9 mouse cellular contexts compared by ENCODE assay signal in genomic region chr19:47462725-47463124, GRCm38 (mm10). TPM values are rescaled to one million over a fixed set of nuclear protein-coding genes. Genes with fewer than 3 reads are reported as not detected.
DNase-seq lines count a peak whose midpoint lies in the region; ATAC-seq and TF ChIP-seq lines count a peak whose summit lies in the region.
"Had no signal": no experiment of that assay in that cellular context is flagged by ENCODE, and none has a peak within 500 bp of the region (broad histone marks: within the 10 kb centered on the region; RNA-seq: fewer than 3 reads in every experiment).

No protein-coding gene starts in this region.

- H3K27ac ChIP-seq in kidney, embryonic 16.5 days (ENCODE audit: low read length): no peak overlapping the region
- no peak overlapping the region for H3K27ac ChIP-seq in intestine, postnatal 0 days (ENCODE audit: low read depth, low read length)
- no peak overlapping the region for H3K27ac ChIP-seq in neural tube, embryonic 12.5 days

- no peak for TF ChIP-seq CTCF in intestine, postnatal 0 days (IDR thresholded peaks at IDR 0.05; ENCODE audit: low read depth)

- no peak for DNase-seq in kidney, postnatal 4 days
- peak; percentile 78 for DNase-seq in fat pad, adult 2 months (ENCODE audit: extremely low read depth, low read depth, low spot score)
- DNase-seq in urinary bladder, adult 2 months (ENCODE audit: low spot score): no peak
- DNase-seq in layer of hippocampus, adult 9-11 months: no peak
- DNase-seq: right cerebral cortex, postnatal 25 days had no signal

- no peak for ATAC-seq in kidney, embryonic 16.5 days (ENCODE audit: low FRiP score, low TSS enrichment)
- no peak for ATAC-seq in intestine, postnatal 0 days
- ATAC-seq in neural tube, embryonic 12.5 days (ENCODE audit: low FRiP score, low read depth): no peak
- ATAC-seq in cerebellum, adult (ENCODE audit: insufficient number of reproducible peaks, low FRiP score, low TSS enrichment): no peak

- peak overlapping the region; percentile 95 for H3K4me2 ChIP-seq in kidney, embryonic 16.5 days (replicated peaks; ENCODE audit: low read depth, low read length)
- H3K4me2 ChIP-seq in intestine, postnatal 0 days (replicated peaks; ENCODE audit: low read depth): peak overlapping the region; percentile 97
- peak overlapping the region; percentile 70 for H3K4me2 ChIP-seq in neural tube, embryonic 12.5 days (replicated peaks)

- H3K27me3 ChIP-seq in kidney, embryonic 16.5 days (ENCODE audit: insufficient read depth, low read length): no peaks in the 10 kb centered on the region
- H3K27me3 ChIP-seq in intestine, postnatal 0 days (replicated peaks; ENCODE audit: control insufficient read depth, insufficient read depth, low read length): no peaks in the 10 kb centered on the region
- H3K27me3 ChIP-seq in neural tube, embryonic 12.5 days (replicated peaks): no peaks in the 10 kb centered on the region

- H3K4me1 ChIP-seq in kidney, embryonic 16.5 days (ENCODE audit: insufficient read depth, low read length): peaks cover 53% of the 10 kb centered on the region
- H3K4me1 ChIP-seq in intestine, postnatal 0 days (replicated peaks; ENCODE audit: control insufficient read depth, insufficient read depth, low read length): 0 out of 2 replicates have a peak, but pooled peaks cover 3% of the 10 kb centered on the region
- H3K4me1 ChIP-seq in neural tube, embryonic 12.5 days: peaks cover 46% of the 10 kb centered on the region

- peak overlapping the region; percentile 76 for H3K4me3 ChIP-seq in kidney, embryonic 16.5 days (ENCODE audit: low read length)
- peak overlapping the region; percentile 66 for H3K4me3 ChIP-seq in intestine, postnatal 0 days (ENCODE audit: low read depth, low read length)
- H3K4me3 ChIP-seq in neural tube, embryonic 12.5 days: peak overlapping the region; percentile 67

- 9% methylated on average over 6 of the region's 6 CpGs for WGBS in kidney, embryonic 16.5 days
- 45% methylated on average over 6 of the region's 6 CpGs for WGBS in intestine, postnatal 0 days
- 23% methylated on average over 6 of the region's 6 CpGs for WGBS in neural tube, embryonic 12.5 days

- H3K36me3 ChIP-seq in kidney, embryonic 16.5 days (ENCODE audit: insufficient read depth, low read length): no peaks in the 10 kb centered on the region
- no peaks in the 10 kb centered on the region for H3K36me3 ChIP-seq in intestine, postnatal 0 days (ENCODE audit: control insufficient read depth, insufficient read depth)
- H3K36me3 ChIP-seq in neural tube, embryonic 12.5 days: no peaks in the 10 kb centered on the region

- no peaks in the 10 kb centered on the region for H3K9me3 ChIP-seq in kidney, embryonic 16.5 days (ENCODE audit: low read length)
- no peaks in the 10 kb centered on the region for H3K9me3 ChIP-seq in intestine, postnatal 0 days (ENCODE audit: control insufficient read depth)
- H3K9me3 ChIP-seq in neural tube, embryonic 12.5 days: no peaks in the 10 kb centered on the region

- H3K9ac ChIP-seq in kidney, embryonic 16.5 days (replicated peaks; ENCODE audit: low read length): 0 out of 2 replicates have a peak overlapping the region, but pooled peaks have one; percentile 36
- H3K9ac ChIP-seq in intestine, postnatal 0 days (ENCODE audit: low read depth, low read length): no peak overlapping the region
- peak overlapping the region; percentile 14; the same call in 1 of the 2 replicates for H3K9ac ChIP-seq in neural tube, embryonic 12.5 days

RNA-seq across cellular contexts. Expression of gene Sh3pxd2a, which starts 1.5 kb away (rescaled TPM):
- polyA plus RNA-seq in kidney, embryonic 16.5 days (2015; fragmentation: Nextera tagmentation; extraction: Ambion mirVana): 5.0 and 5.5 TPM in 2 replicates
- polyA plus RNA-seq in intestine, postnatal 0 days (2015; fragmentation: Nextera tagmentation; extraction: Ambion mirVana): 2.2 and 2.4 TPM in 2 replicates
- 4.4 and 4.6 TPM in 2 replicates for polyA plus RNA-seq in neural tube, embryonic 12.5 days (2016; fragmentation: Nextera tagmentation; extraction: Ambion mirVana)
- 23.2 and 30.0 TPM in 2 replicates for polyA plus RNA-seq in urinary bladder, adult 2 months (2012; rRNA removed)
